Mouse (Mus musculus) MEL (cell line): Measurements from ENCODE around the gene Fgfr2.

ENCODE experiments used
- BHLHE40 ChIP-seq: IDR thresholded peaks from 2 replicates; pipeline ENCODE4 v1.6.1; 2012; ENCODE audit warnings: low read depth, mild to moderate bottlenecking, inconsistent platforms, low read length, improper control_type of control experiment, borderline replicate concordance
- ELF1 ChIP-seq: IDR thresholded peaks from 2 replicates; pipeline ENCODE4 v1.6.1; 2014; ENCODE audit warnings: low read depth, mild to moderate bottlenecking, inconsistent platforms, low read length, improper control_type of control experiment, moderate library complexity
- ETS1 ChIP-seq: IDR thresholded peaks from 2 replicates; pipeline ENCODE4 v1.6.1; 2012; ENCODE audit warnings: low read depth, mild to moderate bottlenecking, inconsistent platforms, low read length, improper control_type of control experiment, moderate library complexity
- MXI1 ChIP-seq: IDR thresholded peaks from 2 replicates; pipeline ENCODE4 v1.6.1; 2011; ENCODE audit warnings: mild to moderate bottlenecking, low read depth, low read length, improper control_type of control experiment
- POLR2AphosphoS2 ChIP-seq: IDR thresholded peaks from 2 replicates; pipeline ENCODE4 v1.6.1; 2011; ENCODE audit warnings: low read length, improper control_type of control experiment
- USF1 ChIP-seq: IDR thresholded peaks from 2 replicates; pipeline ENCODE4 v1.6.1; 2014; ENCODE audit warnings: low read depth, mild to moderate bottlenecking, inconsistent platforms, low read length, improper control_type of control experiment, moderate library complexity

DNA sequence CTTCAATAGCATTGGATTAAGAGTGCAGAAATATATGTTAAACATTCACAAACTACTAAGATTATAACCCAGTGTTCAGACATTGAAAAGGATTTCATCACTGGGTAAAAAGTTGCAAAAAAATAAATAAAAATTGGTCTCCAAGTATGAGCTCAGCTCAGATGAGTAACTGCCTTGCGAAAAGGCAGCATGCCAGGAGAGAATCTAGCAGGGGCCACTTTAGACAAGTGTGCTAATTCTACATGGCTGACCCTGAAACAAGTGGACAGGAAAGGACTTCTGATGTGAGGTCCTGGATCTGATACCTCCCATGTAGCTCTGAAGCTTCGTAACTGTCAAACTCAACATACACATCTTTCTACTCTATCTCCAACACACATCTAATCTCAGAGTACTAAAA, 2691.0 kb downstream of the Fgfr2 start:
- no peak for TF ChIP-seq MXI1
- TF ChIP-seq ELF1 = no peak
- TF ChIP-seq BHLHE40 = no peak
- TF ChIP-seq ETS1 = no peak
- TF ChIP-seq USF1 = no peak
- TF ChIP-seq POLR2AphosphoS2 = no peak
